Mouse (Mus musculus) naive thymus-derived CD4-positive, alpha-beta T cell, adult 5 months (primary cell): ENCODE results near the gene Ren1. TPM values are rescaled to one million over a fixed set of nuclear protein-coding genes. Genes with fewer than 3 reads are reported as not detected.

ENCODE experiments used
- polyA plus RNA-seq: library from polyadenylated mRNA; unstranded; fragments of 100-300 nt; shearing (Covaris generic); gene quantifications from one replicate; pipeline ENCODE4 v1.2.1, GENCODE M21; 2017

Ren1 gene
- not detected for polyA plus RNA-seq

GRCm38 (mm10) chr1:133350210-133350609 is at the start of gene Ren1:
Ren1 (plus strand) TSS chr1:133350510.

GRCm38 (mm10) chr1:133309652-133310267 is 40.5 kb upstream of the Ren1 start, which contains the start of gene Golt1a:
Golt1a (plus strand) TSS chr1:133309800.

DNA sequence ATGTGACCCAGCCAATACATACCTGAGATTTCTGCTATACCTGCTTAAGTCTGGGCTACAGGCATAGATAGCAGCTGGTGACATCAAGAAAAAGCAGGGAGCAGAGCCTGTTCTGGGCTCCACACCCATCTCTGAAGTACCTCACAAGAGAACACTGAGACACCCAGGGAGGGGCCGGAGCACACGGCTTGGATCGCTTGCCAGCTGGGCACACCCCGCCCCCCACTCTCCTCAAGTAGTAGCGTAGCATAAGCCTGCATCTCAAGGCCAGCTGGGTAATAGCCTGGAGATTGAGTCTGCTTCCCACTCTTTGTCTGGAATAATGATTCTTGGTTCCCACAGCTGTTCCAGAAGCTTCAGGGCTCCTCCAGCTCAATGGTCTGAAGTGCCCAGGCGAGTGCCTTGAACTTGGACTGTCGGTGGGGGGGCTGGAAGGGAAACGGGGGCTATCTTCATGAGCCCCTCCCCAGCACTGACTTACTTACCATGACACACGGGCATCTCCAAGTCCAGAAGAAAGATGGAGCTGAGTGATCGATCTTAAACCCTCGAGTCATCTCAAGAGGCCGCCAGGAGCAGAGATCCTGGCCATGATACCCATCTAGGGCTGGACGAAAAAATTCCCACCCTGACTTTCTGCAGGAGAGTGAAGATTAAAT is 28.9 kb upstream of the Ren1 start, which contains the start of gene Kiss1:
Gene Kiss1, plus strand, starts transcription at position 609 of the 659 bp plus-strand sequence.

GRCm38 (mm10) chr1:133363276-133364021 is 13.1 kb downstream of the Ren1 start, which contains the start of gene Etnk2:
Etnk2 (plus strand) TSS chr1:133363572.

Other genes with a start within 250 kb of the Ren1 start
- 48.1 TPM for gene Ppp1r15b, start 219.4 kb upstream of the Ren1 start, polyA plus RNA-seq
- 3.1 TPM for gene Plekha6, start 186.3 kb upstream of the Ren1 start, polyA plus RNA-seq
- not detected for gene Golt1a, start 40.7 kb upstream of the Ren1 start, polyA plus RNA-seq
- gene Kiss1, start 28.6 kb upstream of the Ren1 start, polyA plus RNA-seq: not detected
- not detected for gene Etnk2, start 13.1 kb downstream of the Ren1 start, polyA plus RNA-seq
- 1.0 TPM for gene Sox13, start 73.9 kb downstream of the Ren1 start, polyA plus RNA-seq